Comparison of ENCODE assay signal across 9 mouse cellular contexts in the genomic region with DNA sequence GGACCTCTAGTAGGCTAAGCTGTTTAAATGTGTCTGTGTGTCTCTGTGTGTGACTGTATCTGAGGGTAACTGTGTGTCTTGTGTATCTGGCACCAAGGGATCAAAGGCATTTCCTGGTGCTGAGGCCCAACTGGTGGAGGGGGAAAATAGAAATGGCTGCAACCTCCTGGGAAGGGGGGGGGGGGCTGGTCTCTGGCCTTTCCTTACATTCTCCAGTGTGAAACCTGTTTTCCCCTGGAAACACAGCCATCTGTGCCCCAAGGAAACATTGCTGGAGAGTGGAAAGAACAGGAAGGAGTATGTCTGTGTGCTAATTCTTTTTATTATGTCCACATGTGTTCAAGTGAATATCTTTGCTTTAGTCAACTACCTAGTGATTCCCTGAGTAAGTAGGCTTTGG. TPM values are rescaled to one million over a fixed set of nuclear protein-coding genes. Genes with fewer than 3 reads are reported as not detected.
DNase-seq lines count a peak whose midpoint lies in the region; ATAC-seq lines count a peak whose summit lies in the region.
"Had no signal": no experiment of that assay in that cellular context is flagged by ENCODE, and none has a peak within 500 bp of the region (broad histone marks: within the 10 kb centered on the region; RNA-seq: fewer than 3 reads in every experiment).

No protein-coding gene starts in this region.

- peak overlapping the region; percentile 47 for H3K4me3 ChIP-seq in heart, embryonic 11.5 days (ENCODE audit: low read depth, low read length)
- H3K4me3 ChIP-seq in midbrain, embryonic 12.5 days, result no peak overlapping the region
- H3K4me3 ChIP-seq in midbrain, embryonic 11.5 days (ENCODE audit: low read depth, low read length), result no peak overlapping the region
- peak overlapping the region; percentile 52 for H3K4me3 ChIP-seq in intestine, embryonic 16.5 days (ENCODE audit: low read length)
- peak overlapping the region; percentile 54 for H3K4me3 ChIP-seq in stomach, embryonic 15.5 days (replicated peaks)

- no peak for ATAC-seq in heart, embryonic 11.5 days (replicated peaks; ENCODE audit: insufficient number of reproducible peaks, low FRiP score, low TSS enrichment)
- no peak for ATAC-seq in midbrain, embryonic 12.5 days (ENCODE audit: low FRiP score, low read depth)
- ATAC-seq in midbrain, embryonic 11.5 days (ENCODE audit: low FRiP score), result no peak
- ATAC-seq in intestine, embryonic 16.5 days, result no peak
- ATAC-seq in stomach, embryonic 15.5 days (ENCODE audit: insufficient read depth, low FRiP score, low read depth), result no peak

- H3K27ac ChIP-seq in heart, embryonic 11.5 days (ENCODE audit: low read depth, low read length), result peak overlapping the region; percentile 87
- H3K27ac ChIP-seq in midbrain, embryonic 12.5 days (replicated peaks), result peak overlapping the region; percentile 52; the same call in 1 of the 2 replicates
- H3K27ac ChIP-seq in midbrain, embryonic 11.5 days (ENCODE audit: low read depth, low read length), result no peak overlapping the region; the same call in 1 of the 2 replicates
- H3K27ac ChIP-seq in intestine, embryonic 16.5 days (ENCODE audit: low read length), result peak overlapping the region; percentile 95
- peak overlapping the region; percentile 93 for H3K27ac ChIP-seq in stomach, embryonic 15.5 days

- no peaks in the 10 kb centered on the region for H3K9me3 ChIP-seq in heart, embryonic 11.5 days (replicated peaks; ENCODE audit: control insufficient read depth, low read length)
- no peaks in the 10 kb centered on the region for H3K9me3 ChIP-seq in midbrain, embryonic 12.5 days
- H3K9me3 ChIP-seq in midbrain, embryonic 11.5 days (ENCODE audit: control insufficient read depth, low read length), result no peaks in the 10 kb centered on the region
- no peaks in the 10 kb centered on the region for H3K9me3 ChIP-seq in intestine, embryonic 16.5 days (ENCODE audit: control insufficient read depth, low read length)
- no peaks in the 10 kb centered on the region for H3K9me3 ChIP-seq in stomach, embryonic 15.5 days

- H3K4me1 ChIP-seq in heart, embryonic 11.5 days (ENCODE audit: control insufficient read depth, insufficient read depth, low read length), result peaks cover 30% of the 10 kb centered on the region
- H3K4me1 ChIP-seq in midbrain, embryonic 12.5 days, result peaks cover 34% of the 10 kb centered on the region
- peaks cover 23% of the 10 kb centered on the region for H3K4me1 ChIP-seq in midbrain, embryonic 11.5 days (ENCODE audit: control insufficient read depth, insufficient read depth, low read length)
- H3K4me1 ChIP-seq in intestine, embryonic 16.5 days (ENCODE audit: control insufficient read depth, insufficient read depth, low read length), result peaks cover 36% of the 10 kb centered on the region
- H3K4me1 ChIP-seq in stomach, embryonic 15.5 days, result peaks cover 33% of the 10 kb centered on the region

- H3K9ac ChIP-seq in heart, embryonic 11.5 days (ENCODE audit: low read depth, low read length), result peak overlapping the region; percentile 66
- peak overlapping the region; percentile 62 for H3K9ac ChIP-seq in midbrain, embryonic 12.5 days (replicated peaks)
- H3K9ac ChIP-seq in midbrain, embryonic 11.5 days (ENCODE audit: low read length), result no peak overlapping the region
- peak overlapping the region; percentile 73 for H3K9ac ChIP-seq in intestine, embryonic 16.5 days (ENCODE audit: low read depth, low read length)
- peak overlapping the region; percentile 9; the same call in 1 of the 2 replicates for H3K9ac ChIP-seq in stomach, embryonic 15.5 days

- H3K4me2 ChIP-seq in heart, embryonic 11.5 days, result peak overlapping the region; percentile 73
- peak overlapping the region; percentile 64; the same call in 1 of the 2 replicates for H3K4me2 ChIP-seq in midbrain, embryonic 12.5 days (replicated peaks)
- no peak overlapping the region for H3K4me2 ChIP-seq in midbrain, embryonic 11.5 days
- H3K4me2 ChIP-seq in intestine, embryonic 16.5 days (ENCODE audit: low read depth, low read length), result peak overlapping the region; percentile 75
- H3K4me2 ChIP-seq in stomach, embryonic 15.5 days, result peak overlapping the region; percentile 61

- H3K36me3 ChIP-seq in heart, embryonic 11.5 days (ENCODE audit: control insufficient read depth, insufficient read depth, low read length), result peaks cover 5% of the 10 kb centered on the region; the same call in 1 of the 2 replicates
- H3K36me3 ChIP-seq in midbrain, embryonic 12.5 days, result no peaks in the 10 kb centered on the region
- no peaks in the 10 kb centered on the region for H3K36me3 ChIP-seq in midbrain, embryonic 11.5 days (ENCODE audit: control insufficient read depth, insufficient read depth, low read length)
- H3K36me3 ChIP-seq in intestine, embryonic 16.5 days (ENCODE audit: control insufficient read depth, insufficient read depth, low read length), result 0 out of 2 replicates have a peak, but pooled peaks cover 6% of the 10 kb centered on the region
- H3K36me3 ChIP-seq in stomach, embryonic 15.5 days, result no peaks in the 10 kb centered on the region

- no peaks in the 10 kb centered on the region for H3K27me3 ChIP-seq in heart, embryonic 11.5 days (ENCODE audit: control insufficient read depth, insufficient read depth, low read length)
- H3K27me3 ChIP-seq in midbrain, embryonic 12.5 days, result no peaks in the 10 kb centered on the region
- H3K27me3 ChIP-seq in midbrain, embryonic 11.5 days (ENCODE audit: control insufficient read depth, insufficient read depth, low read length), result no peaks in the 10 kb centered on the region
- no peaks in the 10 kb centered on the region for H3K27me3 ChIP-seq in intestine, embryonic 16.5 days (replicated peaks; ENCODE audit: control insufficient read depth, insufficient read depth, low read length)
- H3K27me3 ChIP-seq in stomach, embryonic 15.5 days (replicated peaks), result no peaks in the 10 kb centered on the region

- intact Hi-C loops in heart, postnatal 36 days (cut with DNase I), result no loop called here

- DNase-seq in heart, postnatal 36 days, result no peak
- DNase-seq in midbrain, embryonic 11.5 days (ENCODE audit: low spot score, missing footprints), result no peak
- no peak for DNase-seq in cerebellum, postnatal 14 days
- DNase-seq in right cerebral cortex, postnatal 25 days, result no peak
- DNase-seq: thymus, postnatal 25 days had no signal

RNA-seq across cellular contexts. Expression of gene Sigmar1, which starts 5.7 kb away (rescaled TPM):
- 69.9 and 76.8 TPM in 2 replicates for polyA plus RNA-seq in heart, embryonic 11.5 days (2014; fragmentation: Nextera tagmentation; extraction: Ambion mirVana)
- 10 to 100 TPM; 19.7 to 23.5 TPM for total RNA-seq in heart, postnatal 36 days (2021)
- polyA plus RNA-seq in midbrain, embryonic 12.5 days (2016; fragmentation: Nextera tagmentation; extraction: Ambion mirVana), result 50.4 and 55.3 TPM in 2 replicates
- 67.5 and 70.8 TPM in 2 replicates for polyA plus RNA-seq in midbrain, embryonic 11.5 days (2014; fragmentation: Nextera tagmentation; extraction: Ambion mirVana)
- polyA plus RNA-seq in intestine, embryonic 16.5 days (2015; fragmentation: Nextera tagmentation; extraction: Ambion mirVana), result 105 and 111 TPM in 2 replicates
- polyA plus RNA-seq in stomach, embryonic 15.5 days (2015; fragmentation: Nextera tagmentation; extraction: Ambion mirVana), result 81.6 and 82.2 TPM in 2 replicates

RNA-seq across cellular contexts. Expression of gene Galt, which starts 6.7 kb away (rescaled TPM):
- polyA plus RNA-seq in heart, embryonic 11.5 days (2014; fragmentation: Nextera tagmentation; extraction: Ambion mirVana), result 63.1 and 65.1 TPM in 2 replicates
- 10 to 100 TPM; 58.5 to 59.4 TPM for total RNA-seq in heart, postnatal 36 days (2021)
- polyA plus RNA-seq in midbrain, embryonic 12.5 days (2016; fragmentation: Nextera tagmentation; extraction: Ambion mirVana), result 22.0 and 25.5 TPM in 2 replicates
- polyA plus RNA-seq in midbrain, embryonic 11.5 days (2014; fragmentation: Nextera tagmentation; extraction: Ambion mirVana), result 19.5 and 19.7 TPM in 2 replicates
- 93.4 and 103 TPM in 2 replicates for polyA plus RNA-seq in intestine, embryonic 16.5 days (2015; fragmentation: Nextera tagmentation; extraction: Ambion mirVana)
- polyA plus RNA-seq in stomach, embryonic 15.5 days (2015; fragmentation: Nextera tagmentation; extraction: Ambion mirVana), result 39.6 and 47.9 TPM in 2 replicates

RNA-seq across cellular contexts. Expression of gene Ccl27a, which starts 12.4 kb away (rescaled TPM):
- polyA plus RNA-seq in heart, embryonic 11.5 days (2014; fragmentation: Nextera tagmentation; extraction: Ambion mirVana), result 42.6 and 42.7 TPM in 2 replicates
- 10 to 100 TPM; 19.1 to 19.4 TPM for total RNA-seq in heart, postnatal 36 days (2021)
- 119 and 134 TPM in 2 replicates for polyA plus RNA-seq in midbrain, embryonic 12.5 days (2016; fragmentation: Nextera tagmentation; extraction: Ambion mirVana)
- 71.1 and 73.5 TPM in 2 replicates for polyA plus RNA-seq in midbrain, embryonic 11.5 days (2014; fragmentation: Nextera tagmentation; extraction: Ambion mirVana)
- polyA plus RNA-seq in intestine, embryonic 16.5 days (2015; fragmentation: Nextera tagmentation; extraction: Ambion mirVana), result 24.3 and 26.8 TPM in 2 replicates
- polyA plus RNA-seq in stomach, embryonic 15.5 days (2015; fragmentation: Nextera tagmentation; extraction: Ambion mirVana), result 31.5 and 33.7 TPM in 2 replicates

RNA-seq across cellular contexts. Expression of gene Arid3c, which starts 30.7 kb away (rescaled TPM):
- polyA plus RNA-seq in heart, embryonic 11.5 days (2014; fragmentation: Nextera tagmentation; extraction: Ambion mirVana), result not detected in 2 replicates
- not detected for total RNA-seq in heart, postnatal 36 days (2021)
- 0.26 and 0.54 TPM in 2 replicates for polyA plus RNA-seq in midbrain, embryonic 12.5 days (2016; fragmentation: Nextera tagmentation; extraction: Ambion mirVana)
- polyA plus RNA-seq in midbrain, embryonic 11.5 days (2014; fragmentation: Nextera tagmentation; extraction: Ambion mirVana), result 0.72 and 1.8 TPM in 2 replicates
- polyA plus RNA-seq in intestine, embryonic 16.5 days (2015; fragmentation: Nextera tagmentation; extraction: Ambion mirVana), result not detected in 2 replicates
- not detected in 2 replicates for polyA plus RNA-seq in stomach, embryonic 15.5 days (2015; fragmentation: Nextera tagmentation; extraction: Ambion mirVana)

RNA-seq across cellular contexts. Expression of gene Dctn3, which starts 38.7 kb away (rescaled TPM):
- polyA plus RNA-seq in heart, embryonic 11.5 days (2014; fragmentation: Nextera tagmentation; extraction: Ambion mirVana), result 120 and 126 TPM in 2 replicates
- total RNA-seq in heart, postnatal 36 days (2021), result 10 to 100 TPM; 70.7 to 77.7 TPM
- 184 and 185 TPM in 2 replicates for polyA plus RNA-seq in midbrain, embryonic 12.5 days (2016; fragmentation: Nextera tagmentation; extraction: Ambion mirVana)
- polyA plus RNA-seq in midbrain, embryonic 11.5 days (2014; fragmentation: Nextera tagmentation; extraction: Ambion mirVana), result 154 and 155 TPM in 2 replicates
- polyA plus RNA-seq in intestine, embryonic 16.5 days (2015; fragmentation: Nextera tagmentation; extraction: Ambion mirVana), result 136 and 143 TPM in 2 replicates
- 124 and 130 TPM in 2 replicates for polyA plus RNA-seq in stomach, embryonic 15.5 days (2015; fragmentation: Nextera tagmentation; extraction: Ambion mirVana)

Comparison
In these comparisons a context has a peak if more than half of its experiments do, and no peak if none do; other contexts are left out.
1. H3K4me3 ChIP-seq: peak in heart, embryonic 11.5 days (single experiment), intestine, embryonic 16.5 days (single experiment) and stomach, embryonic 15.5 days (single experiment); none in midbrain, embryonic 12.5 days (single experiment) and midbrain, embryonic 11.5 days (single experiment).